Mouse (Mus musculus) layer of hippocampus, postnatal 10 days (tissue): ENCODE measurements around the gene Tmem131. TPM values are rescaled to one million over a fixed set of nuclear protein-coding genes. Genes with fewer than 3 reads are reported as not detected.
"Not testable (repeated sequence)": the region's sequence is repeated elsewhere in the genome, so short reads cannot be mapped to it uniquely, and the experiment has no call there.

ENCODE experiments used
- DNase-seq, 2 experiments: peaks; one replicate each; pipeline ENCODE4 v3.0.0; 2021; ENCODE audit warnings: low spot score in 2 of 2
- total RNA-seq, 2 experiments: library from RNA; stranded (reverse); gene quantifications; 2 replicates each; pipeline ENCODE4 v1.2.3; 2021

The Tmem131 gene
- total RNA-seq, 2 experiments from 2014 or later, result 58.1 to 60.5 TPM

DNA sequence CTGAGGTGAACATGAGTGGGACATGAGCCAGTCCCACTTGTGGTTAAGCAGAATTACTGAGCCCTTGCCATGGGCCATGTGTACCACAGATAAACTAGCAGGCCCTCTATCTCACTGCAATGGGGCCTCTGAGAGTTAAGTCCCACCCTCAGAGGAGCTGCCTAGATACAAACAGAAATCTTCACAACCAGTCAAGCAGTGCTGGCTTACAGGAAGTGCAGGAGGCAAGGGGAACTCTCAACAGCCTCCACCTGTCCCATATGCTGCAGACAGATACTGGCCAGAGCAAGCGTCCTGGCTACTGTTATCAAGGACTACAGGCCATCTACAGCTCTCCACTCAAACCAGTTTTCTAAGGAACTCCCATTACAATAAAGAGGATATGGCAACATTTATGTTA lies 23.7 kb downstream of the Tmem131 start:
- no peak for DNase-seq

DNA sequence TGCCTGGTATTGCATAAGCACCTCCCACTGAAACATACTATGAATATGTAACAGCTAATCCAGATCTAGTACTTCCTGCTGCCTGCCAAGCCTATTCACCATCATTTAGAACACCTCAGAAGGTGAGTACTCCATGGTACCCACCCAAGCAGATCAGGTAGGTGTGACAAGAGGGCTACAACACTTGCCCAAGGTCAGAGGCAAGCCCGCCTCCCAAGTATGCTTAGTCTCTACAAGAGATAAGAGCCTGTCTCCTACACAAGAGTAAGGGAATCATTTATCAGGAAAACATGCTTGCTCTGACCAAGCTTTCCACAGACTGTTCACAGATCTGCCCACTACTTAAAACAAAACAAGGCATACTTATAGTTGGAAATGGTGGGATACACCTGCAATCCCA lies 26.0 kb downstream of the Tmem131 start:
- no peak for DNase-seq

- no peak for DNase-seq
Observed at GRCm38 (mm10) chr1:36915200-36915580, 28.3 kb downstream of the Tmem131 start.

DNA sequence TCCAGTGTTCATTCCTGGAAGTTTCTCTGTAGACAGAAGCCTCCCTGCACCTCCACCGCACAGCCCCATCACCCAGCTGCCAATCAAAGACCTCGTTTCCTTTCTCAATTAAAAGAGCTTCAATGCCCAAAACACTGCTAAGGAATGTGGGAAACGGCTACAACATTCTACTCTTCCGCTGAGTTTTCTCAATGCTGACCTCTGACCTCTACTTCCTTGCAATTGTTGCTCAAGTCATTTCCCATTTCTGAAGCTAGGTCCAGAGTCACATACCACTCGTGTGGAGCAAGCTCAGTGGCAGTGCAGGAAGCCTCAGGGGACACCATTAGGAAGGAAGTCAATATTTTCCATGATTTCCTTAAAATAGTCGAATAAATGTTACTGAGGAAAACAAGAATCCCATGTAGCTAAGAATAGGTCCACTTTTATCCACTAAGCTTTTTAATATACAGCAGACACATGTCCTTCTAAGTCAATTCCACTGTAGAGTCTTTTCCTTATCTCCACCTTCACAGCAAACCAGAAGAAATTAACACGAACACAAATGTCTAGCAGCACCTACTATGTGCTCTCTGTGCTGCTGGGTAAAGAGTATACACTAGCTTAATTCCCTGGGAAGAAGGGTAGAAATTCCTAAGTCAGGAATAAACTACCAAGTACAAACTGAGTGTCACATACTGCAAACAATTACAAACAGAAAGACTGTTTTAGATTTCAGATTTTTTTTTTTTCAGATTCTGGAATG lies 28.8 kb downstream of the Tmem131 start:
- no peak for DNase-seq

GRCm38 (mm10) chr1:36913806-36914205 lies 29.7 kb downstream of the Tmem131 start:
- no peak for DNase-seq

- DNase-seq, result no peak
Observed at GRCm38 (mm10) chr1:36912239-36912638, 31.2 kb downstream of the Tmem131 start.

- DNase-seq, result no peak
Observed at GRCm38 (mm10) chr1:36911603-36912002, 31.9 kb downstream of the Tmem131 start.

GRCm38 (mm10) chr1:36910397-36910796 lies 33.1 kb downstream of the Tmem131 start:
- DNase-seq, result no peak

GRCm38 (mm10) chr1:36909965-36910364 lies 33.5 kb downstream of the Tmem131 start:
- not testable (repeated sequence) for DNase-seq

DNA sequence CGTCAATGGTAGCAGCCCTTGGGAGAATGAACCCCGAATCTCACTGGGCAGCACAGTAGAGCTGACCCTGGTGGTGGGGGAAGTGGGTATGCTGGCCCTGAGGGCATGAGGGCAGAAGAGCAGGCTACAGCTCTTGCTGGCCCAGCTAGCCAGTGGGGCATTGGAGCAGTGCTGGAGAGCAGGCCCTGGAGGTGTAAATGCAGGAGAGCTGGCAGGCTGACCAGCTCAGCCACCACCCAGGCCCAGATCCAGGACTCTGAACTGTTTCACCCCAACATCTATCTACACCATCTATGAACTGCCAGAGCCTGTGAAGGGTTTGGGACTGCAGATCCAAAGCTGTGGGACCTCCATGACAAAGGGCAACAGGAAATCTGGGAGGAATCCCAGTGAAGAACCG lies 38.2 kb downstream of the Tmem131 start:
- no peak for DNase-seq

GRCm38 (mm10) chr1:36904489-36904888 lies 39.0 kb downstream of the Tmem131 start:
- DNase-seq, result peak in 1 of 2 experiments; percentile 22

DNA sequence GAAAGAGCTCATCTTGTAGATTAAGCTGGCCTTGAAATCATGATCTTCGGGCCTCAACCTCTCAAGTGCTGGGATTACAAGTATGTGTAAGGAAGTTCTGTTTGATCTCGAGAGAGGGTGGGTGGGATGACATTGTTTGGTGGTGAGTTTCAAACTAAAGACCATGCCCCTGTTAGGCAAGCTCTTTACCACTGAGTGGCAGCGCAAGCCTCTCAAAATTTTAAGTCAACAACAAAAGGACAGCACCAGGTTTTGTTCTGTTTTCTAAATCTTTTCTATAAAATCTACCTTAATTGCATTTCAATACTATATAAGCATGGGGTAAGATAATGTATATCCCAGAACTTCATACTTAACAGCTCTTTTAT lies 39.4 kb downstream of the Tmem131 start:
- no peak for DNase-seq

GRCm38 (mm10) chr1:36903376-36904083 lies 39.9 kb downstream of the Tmem131 start:
- no peak for DNase-seq

GRCm38 (mm10) chr1:36902533-36903315 lies 40.7 kb downstream of the Tmem131 start:
- no peak for DNase-seq

DNA sequence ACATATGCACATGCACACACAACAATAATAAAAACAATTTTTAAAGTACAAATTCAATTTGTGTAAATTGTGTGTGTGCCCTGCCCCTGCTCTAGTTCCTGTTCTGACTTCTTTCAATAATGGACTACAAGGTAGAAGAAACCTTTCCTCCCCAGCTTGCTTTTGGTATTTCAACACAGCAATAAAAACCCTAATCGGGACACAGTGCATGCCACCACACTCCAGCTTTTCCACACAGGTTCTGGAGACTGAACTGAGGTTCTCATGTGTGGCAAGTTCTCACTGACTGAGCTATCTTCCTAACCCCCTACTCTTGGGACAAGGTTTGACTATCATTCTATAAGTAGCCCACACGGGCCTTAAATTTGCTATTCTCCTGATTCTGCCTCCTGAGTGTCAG lies 43.8 kb downstream of the Tmem131 start:
- no peak for DNase-seq

DNA sequence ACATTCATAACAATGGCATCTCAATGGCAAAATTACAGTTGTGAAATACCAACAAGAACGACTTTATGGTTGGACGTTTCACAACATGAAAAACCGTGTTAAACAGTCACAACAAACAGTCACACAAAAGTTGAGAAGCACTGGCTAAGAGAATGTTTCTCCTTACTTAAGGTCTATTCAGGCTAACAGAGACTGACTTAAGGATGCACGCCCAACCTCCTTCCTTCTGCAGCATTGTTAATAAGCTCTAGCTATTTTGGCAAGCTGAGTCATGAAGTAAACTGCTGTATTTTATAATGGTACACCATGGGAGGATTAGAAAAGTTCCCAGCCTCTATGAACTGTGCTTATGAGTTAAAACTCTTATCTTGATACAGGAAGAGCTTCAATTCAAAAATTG lies 47.0 kb downstream of the Tmem131 start:
- DNase-seq, result no peak

DNA sequence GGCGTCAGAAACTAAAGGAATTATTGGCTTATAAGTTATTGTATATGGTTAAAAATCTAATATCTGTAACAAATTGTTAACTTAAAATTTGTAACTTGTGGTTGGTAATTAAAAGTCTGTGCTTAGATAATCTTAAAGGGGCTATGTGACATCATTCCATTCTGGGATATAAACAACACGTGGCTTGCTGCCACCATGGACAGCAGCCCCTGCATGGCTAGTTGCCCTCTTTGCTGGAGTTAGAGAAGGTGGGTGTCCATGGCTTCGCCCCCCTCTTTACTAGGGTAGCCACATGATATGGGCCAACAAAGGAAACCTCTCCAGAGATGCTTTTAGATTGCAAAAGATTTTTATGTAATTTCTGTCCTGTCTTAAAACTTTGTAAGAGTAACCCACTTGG lies 48.0 kb downstream of the Tmem131 start:
- no peak for DNase-seq

- DNase-seq, result no peak
Observed at GRCm38 (mm10) chr1:36894136-36894535, 49.3 kb downstream of the Tmem131 start.

- DNase-seq, result not testable (repeated sequence)
Observed at GRCm38 (mm10) chr1:36893720-36894119, 49.7 kb downstream of the Tmem131 start.

DNA sequence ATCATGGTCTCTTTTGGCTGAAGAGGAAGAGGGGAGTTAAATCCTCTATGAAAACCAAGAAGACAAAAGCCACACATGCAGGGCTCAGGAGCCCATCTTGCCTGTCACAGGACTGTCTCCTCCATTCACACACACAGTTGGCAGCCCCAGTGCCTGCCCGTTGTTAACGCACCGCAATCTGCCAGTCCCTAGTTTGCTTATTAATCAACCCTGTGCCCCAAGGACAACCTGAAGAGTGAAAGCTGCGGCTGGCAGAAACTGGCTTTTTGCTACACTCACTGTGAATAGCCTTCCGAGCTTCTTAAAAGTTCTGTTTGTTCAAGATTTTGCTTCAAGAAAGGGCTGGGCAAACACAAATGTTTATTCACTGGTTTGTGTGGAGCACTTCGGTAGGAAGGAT lies 50.3 kb downstream of the Tmem131 start:
- no peak for DNase-seq

DNA sequence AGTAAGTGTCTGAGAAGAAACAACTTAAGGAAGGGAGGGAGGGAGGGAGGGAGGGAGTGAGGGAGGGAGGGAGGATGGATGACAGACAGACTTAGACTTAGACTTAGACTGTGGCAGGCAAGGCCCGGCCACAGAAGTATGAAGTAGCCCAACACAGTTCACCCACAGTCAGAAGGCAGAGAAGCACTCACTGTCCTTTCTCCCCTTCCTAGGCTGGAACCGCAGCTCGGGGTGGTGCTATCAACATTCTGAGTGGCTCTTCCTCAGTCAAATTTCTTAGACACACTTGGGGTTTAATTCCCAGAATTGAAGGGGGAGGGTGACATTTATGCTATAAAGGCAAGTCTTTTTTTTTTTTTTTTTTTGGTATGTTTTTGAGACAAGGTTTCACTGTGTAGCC lies 51.0 kb downstream of the Tmem131 start:
- no peak for DNase-seq

DNA sequence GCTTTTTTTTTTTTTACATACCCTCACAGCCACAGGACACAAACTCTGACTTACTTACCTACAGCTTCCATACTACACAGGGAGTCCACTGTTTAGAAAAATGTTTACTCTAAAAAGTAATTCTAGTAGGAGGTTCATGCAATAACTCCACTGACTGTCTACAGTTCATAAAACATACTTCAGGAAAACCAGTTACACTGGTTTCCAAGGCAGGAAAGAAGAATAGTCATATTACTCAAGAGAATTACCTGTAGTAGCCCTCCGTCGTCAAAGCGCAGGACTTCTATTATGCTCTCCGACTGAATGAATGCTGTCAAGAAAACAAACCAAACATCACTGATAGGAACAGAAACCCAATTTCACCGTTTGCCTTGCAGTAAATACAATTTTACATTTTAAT lies 54.5 kb downstream of the Tmem131 start:
- DNase-seq, result no peak
